Mouse (Mus musculus) T-helper 17 cell (primary cell): Measurements from ENCODE around the gene Ddn.
"Not testable (repeated sequence)": the region's sequence is repeated elsewhere in the genome, so short reads cannot be mapped to it uniquely, and the experiment has no call there.

Experiments
- in situ Hi-C, 2 experiments: fragments of 300-600 bp; cut with MboI, MseI; formaldehyde crosslinking; loops; 1 replicate in 1 of 2; 2 replicates in 1 of 2; pipeline ENCODE4 v1.15.1; 2025; ENCODE audit warnings: high pct_unique_total_duplicates in 2 of 2

The Ddn gene

DNA sequence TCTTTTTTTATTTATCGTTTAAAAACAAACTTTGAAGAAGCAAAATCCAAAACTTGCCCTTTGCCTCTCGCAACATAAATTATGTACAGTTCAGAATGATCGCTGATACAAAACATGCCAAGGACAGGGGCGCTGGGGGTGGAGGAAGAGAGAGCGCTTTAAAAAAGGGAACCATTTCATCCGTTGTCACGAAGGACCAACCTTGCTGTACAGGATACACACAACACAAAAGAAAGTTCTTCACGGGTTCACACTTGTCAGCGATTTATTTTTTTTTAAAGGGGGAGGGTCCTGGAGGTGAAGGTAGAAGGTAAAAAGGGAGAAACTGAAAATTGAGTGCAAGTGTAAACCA is 22.4 kb upstream of the Ddn start:
- in situ Hi-C loops = loop anchor here in 1 of 2 experiments (5.0 kb wide), 1 partner anchor 36 kb away; no protein-coding TSS in a partner anchor

DNA sequence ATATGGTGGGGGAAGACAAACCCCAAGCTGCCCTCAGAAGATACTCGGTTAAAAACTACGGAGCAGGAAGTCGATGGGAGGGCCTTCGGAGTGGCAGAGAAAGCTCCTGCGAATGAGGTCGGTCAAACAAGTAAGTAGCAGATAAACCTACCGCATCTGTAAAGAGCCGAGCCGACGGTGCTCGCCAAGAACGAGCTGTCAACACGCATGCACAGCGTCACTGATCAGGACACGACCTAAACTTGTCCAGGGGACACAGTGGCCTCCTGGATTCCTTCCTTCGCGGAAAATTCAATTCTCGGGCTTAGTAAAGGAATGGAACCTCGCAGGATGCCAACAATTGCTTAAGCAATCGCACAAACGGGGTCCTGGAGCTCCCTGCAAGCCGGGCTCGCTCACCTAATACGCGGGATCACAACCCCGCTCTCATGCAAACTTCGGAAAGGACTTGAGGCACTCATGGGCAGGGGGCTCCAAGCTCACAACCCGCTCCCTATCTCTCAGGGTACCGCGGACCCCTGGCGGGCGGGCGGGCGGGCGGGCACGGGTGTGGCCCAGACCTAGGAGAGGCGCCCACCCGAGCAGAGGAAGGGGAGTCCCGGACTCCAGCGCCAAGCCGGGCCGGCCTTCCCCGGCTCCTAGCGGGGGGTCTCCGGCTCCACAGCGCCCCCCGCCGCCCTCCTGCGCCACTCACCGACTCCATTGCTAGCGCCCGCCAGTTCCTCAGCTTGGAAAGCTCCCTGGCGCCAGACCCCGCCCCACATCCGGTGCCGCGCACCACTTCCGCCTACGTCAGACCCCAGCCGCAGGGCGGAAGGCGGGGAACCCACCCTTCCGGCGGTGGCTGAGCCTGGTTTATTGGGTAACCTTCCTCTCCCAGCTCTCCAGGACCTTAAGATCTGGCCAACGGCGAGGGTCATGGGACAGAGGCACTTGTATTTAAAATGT is 21.7 kb upstream of the Ddn start, which contains the start of gene Prkag1:
TSS of gene Prkag1 (minus strand) at position 786 of the 948 bp plus-strand sequence.
- in situ Hi-C loops = loop anchor here in 1 of 2 experiments (5.0 kb wide), 1 partner anchor 36 kb away; no protein-coding TSS in a partner anchor

GRCm38 (mm10) chr15:98827611-98828011 is 18.3 kb upstream of the Ddn start:
- in situ Hi-C loops = loop anchor here in 1 of 2 experiments (10.0 kb wide), 1 partner anchor 763 kb away; no protein-coding TSS in a partner anchor

DNA sequence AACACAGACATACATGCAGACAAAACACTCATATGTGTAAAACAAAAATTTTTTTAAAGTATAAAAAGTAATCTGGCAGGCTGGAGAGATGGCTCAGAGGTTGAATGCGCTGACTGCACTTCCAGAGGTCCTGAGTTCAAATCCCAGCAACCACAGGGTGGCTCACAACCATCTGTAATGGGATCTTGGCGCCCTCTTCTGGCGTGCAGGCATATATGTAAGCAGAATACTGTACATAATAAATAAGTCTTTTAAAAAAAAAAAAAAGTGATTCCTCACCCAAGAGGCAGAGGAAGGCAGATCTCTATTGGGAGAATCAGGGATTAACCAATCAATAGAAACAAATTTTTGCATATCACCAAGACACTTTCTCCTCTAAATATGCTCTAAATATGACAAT is 14.1 kb upstream of the Ddn start:
- in situ Hi-C loops = loop anchor here in 1 of 2 experiments (10.0 kb wide), 1 partner anchor 759 kb away; no protein-coding TSS in a partner anchor

- in situ Hi-C loops = loop anchor here in 1 of 2 experiments (10.0 kb wide), 1 partner anchor 757 kb away; no protein-coding TSS in a partner anchor
Measured at GRCm38 (mm10) chr15:98822147-98822546, 12.9 kb upstream of the Ddn start.

- in situ Hi-C loops = loop anchor here in 1 of 2 experiments (10.0 kb wide), 1 partner anchor 757 kb away; no protein-coding TSS in a partner anchor
Measured at GRCm38 (mm10) chr15:98821403-98821802, 12.1 kb upstream of the Ddn start.

- in situ Hi-C loops = loop anchor here in 1 of 2 experiments (10.0 kb wide), 1 partner anchor 756 kb away; no protein-coding TSS in a partner anchor
Measured at GRCm38 (mm10) chr15:98820937-98821336, 11.6 kb upstream of the Ddn start.

GRCm38 (mm10) chr15:98818171-98818570 is 8.9 kb upstream of the Ddn start:
- in situ Hi-C loops = no loop called here

DNA sequence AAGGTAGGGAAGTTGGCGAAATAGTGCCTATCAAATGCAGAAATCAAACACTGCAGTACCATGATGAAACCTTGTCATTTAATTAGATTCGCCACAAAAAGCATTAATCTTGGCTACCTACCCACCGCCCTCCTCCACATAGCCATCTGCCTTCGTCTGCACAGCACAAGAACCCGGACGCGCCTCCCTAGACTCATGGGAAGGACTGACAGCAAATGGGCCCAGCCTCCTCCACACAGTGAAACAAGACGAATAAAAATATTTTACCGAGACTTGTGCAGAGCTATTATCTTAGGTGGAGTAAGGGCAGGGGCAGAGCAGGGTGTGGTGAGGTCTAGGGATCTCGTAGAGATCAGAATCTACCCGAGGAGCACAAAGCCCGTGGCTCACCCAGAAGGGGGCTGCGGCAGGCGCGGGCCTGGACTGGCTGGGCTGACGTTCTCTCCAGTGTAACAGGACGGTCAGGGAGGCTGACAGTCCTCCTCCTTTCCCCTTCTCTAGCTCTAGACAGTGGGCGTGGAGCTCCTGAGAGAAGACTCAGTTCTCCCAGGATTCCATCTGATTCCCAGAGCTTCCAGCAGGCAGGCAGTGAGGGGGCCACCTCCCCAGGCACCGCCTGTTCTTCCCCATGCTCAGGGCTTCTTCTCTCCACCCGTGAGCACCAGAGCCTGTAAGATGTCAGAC is 3.6 kb upstream of the Ddn start:
- in situ Hi-C loops = no loop called here

DNA sequence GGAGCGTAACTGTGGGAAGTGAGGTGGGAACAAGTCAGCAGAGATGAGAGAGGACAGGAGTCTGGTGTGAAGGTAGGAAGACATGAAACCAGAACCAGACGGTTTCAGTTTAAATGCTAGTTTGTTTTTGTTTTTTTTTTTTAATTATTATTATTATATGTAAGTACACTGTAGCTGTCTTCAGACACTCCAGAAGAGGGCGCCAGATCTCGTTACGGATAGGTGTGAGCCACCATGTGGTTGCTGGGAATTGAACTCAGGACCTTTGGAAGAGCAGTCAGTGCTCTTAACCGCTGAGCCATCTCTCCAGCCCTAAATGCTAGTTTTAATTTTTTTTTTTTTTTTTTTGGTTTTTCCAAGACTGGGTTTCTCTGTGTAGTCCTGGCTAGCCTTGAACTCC is 922 bp upstream of the Ddn start:
- in situ Hi-C loops = not testable (repeated sequence)

DNA sequence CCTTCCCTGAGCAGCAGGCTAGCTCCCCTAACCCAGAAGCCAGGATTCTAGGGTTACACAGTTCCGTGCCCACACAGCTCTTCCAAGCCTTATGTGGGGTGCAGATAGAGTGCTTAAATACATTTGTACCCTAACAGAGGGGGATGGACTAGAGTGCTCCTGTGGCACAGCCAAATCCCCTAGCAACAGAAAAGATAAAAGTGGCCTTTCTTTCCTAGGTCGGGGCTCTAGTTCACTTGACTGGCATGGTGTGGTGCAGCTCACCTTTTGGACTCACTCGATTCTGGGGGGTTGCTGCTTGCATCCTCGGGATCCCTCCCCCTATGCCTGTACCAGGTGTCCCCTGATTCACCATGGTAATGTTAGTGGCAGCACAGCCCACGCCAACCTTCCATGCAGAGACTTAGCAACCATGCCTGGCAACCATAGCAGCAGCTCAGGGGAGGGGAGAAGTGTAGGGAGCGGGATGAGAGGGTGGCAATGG is 597 bp downstream of the Ddn start:
- in situ Hi-C loops = no loop called here

- in situ Hi-C loops = no loop called here
Measured at GRCm38 (mm10) chr15:98807895-98808650, 1.2 kb downstream of the Ddn start.

- in situ Hi-C loops = no loop called here
Measured at GRCm38 (mm10) chr15:98806809-98807770, 2.2 kb downstream of the Ddn start.

DNA sequence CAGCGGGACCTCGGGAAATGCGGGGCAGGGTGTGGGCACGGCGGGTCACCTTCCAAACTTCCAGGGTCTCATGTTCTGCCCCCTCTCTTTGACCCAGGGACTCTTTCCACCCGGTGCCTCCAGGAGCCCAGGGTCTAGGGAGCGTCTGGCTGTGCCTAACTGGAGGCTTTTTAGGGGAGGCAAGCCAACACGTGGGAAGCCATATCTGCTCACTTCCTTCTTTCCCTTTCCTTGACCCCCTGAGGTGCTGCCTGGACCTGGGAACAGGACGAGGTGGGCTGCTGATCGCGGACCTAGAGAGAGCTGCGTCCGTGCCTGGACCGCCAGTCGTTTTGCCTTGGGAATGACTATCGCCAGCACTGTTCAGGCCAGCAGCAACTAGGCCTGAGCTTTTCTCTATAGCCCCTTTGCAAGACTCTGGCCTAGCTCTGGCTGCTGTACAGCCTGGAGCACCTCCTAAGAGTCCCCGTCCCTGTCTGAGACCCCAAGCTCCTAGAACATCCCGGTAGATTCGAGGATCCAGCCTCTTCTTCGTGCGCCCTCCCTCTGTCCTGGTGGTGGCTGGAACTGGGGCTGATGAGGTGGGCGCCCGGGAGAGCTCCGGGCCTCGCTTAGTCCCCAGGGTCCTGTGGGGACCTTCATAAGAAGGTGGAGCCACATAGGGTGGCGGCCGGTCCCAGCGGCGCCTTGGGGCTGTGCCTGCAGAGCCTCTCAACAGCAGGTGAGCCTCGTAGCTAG is 3.0 kb downstream of the Ddn start:
- in situ Hi-C loops = no loop called here

GRCm38 (mm10) chr15:98805324-98806040 is 3.8 kb downstream of the Ddn start:
- in situ Hi-C loops = no loop called here

DNA sequence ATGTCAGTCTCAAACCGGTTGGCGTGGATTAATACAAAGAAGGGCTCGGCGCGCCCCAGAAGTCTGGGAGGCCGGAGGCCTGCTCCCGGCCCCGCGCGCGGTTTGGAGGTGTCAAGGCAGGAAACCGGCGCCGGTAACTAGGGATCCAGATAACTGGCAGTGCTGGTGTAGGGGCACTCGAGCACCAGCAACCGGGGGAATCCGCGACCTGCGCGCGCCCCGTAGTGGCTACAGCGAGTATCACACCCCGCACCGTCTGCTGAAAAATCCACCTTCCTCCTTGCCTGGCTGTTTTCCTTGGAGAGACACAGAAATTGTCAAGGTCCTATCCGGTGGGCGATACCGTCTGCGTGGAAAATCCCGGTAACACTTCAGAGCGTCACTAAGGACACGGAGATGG is 5.2 kb downstream of the Ddn start:
- in situ Hi-C loops = loop anchor here in 1 of 2 experiments (5.0 kb wide), 1 partner anchor 132 kb away; no protein-coding TSS in a partner anchor

- in situ Hi-C loops = loop anchor here in 1 of 2 experiments (5.0 kb wide), 1 partner anchor 131 kb away; no protein-coding TSS in a partner anchor
Measured at GRCm38 (mm10) chr15:98802926-98803325, 6.4 kb downstream of the Ddn start.

GRCm38 (mm10) chr15:98799396-98799795 is 9.9 kb downstream of the Ddn start:
- in situ Hi-C loops = loop anchor here in 1 of 2 experiments (10.0 kb wide), 1 partner anchor 165 kb away; the partner anchor contains the start of gene Cacnb3
